Mouse (Mus musculus): ENCODE results near the gene Vcl. TPM values are rescaled to one million over a fixed set of nuclear protein-coding genes. Genes with fewer than 3 reads are reported as not detected.

Gene Vcl
- polyA plus RNA-seq, 1 experiment from 2014 or later, result 42.4 TPM

DNA sequence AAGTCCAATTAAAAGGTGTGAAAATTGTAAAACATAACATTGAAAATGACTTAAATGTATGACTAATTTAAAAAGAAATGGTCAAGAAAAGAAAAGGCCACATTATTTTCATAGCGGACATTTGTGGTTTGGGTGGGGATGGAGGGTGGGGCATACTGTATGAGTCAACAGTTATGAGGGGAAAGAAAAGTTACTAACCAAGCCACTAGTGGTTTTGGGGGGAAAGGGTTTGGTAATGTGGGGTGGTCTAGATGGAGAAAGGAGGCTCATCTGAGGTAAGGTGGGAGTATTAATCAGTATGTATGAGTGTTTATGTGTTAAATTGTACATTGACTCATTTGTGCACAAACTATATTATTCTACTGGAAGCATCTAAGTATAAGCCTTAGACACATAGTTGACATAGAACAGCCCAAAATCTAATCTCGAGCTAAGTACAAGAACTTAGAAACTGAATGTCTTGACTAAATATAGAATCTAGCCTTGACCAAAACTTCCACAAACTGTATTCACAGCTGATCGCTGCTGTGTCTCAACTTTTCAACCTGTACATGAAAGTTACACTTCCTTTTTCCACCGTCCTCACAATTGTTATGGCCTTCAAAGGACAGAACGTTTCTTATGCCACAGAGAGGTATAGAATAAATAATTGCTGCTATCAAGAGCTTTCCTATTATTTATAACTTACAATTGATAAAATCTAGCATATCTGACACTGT, 5.0 kb upstream of the Vcl start:
- 88% methylated on average over 5 of the region's 5 CpGs for WGBS
- Histone ChIP-seq H3K36me3 (no peaks in the 10 kb centered on the region), H3K9me3 (replicated peaks) (no peaks in the 10 kb centered on the region), H3K4me3 (no peak overlapping the region), H3K4me1 (peaks cover 3% of the 10 kb centered on the region; the same call in 1 of the 2 replicates), H3K27ac (no peak overlapping the region), H3K27me3 (ENCODE audit: low read depth, poor library complexity, severe bottlenecking) (no peaks in the 10 kb centered on the region)
- no peak for DNase-seq (ENCODE audit: low spot score)

DNA sequence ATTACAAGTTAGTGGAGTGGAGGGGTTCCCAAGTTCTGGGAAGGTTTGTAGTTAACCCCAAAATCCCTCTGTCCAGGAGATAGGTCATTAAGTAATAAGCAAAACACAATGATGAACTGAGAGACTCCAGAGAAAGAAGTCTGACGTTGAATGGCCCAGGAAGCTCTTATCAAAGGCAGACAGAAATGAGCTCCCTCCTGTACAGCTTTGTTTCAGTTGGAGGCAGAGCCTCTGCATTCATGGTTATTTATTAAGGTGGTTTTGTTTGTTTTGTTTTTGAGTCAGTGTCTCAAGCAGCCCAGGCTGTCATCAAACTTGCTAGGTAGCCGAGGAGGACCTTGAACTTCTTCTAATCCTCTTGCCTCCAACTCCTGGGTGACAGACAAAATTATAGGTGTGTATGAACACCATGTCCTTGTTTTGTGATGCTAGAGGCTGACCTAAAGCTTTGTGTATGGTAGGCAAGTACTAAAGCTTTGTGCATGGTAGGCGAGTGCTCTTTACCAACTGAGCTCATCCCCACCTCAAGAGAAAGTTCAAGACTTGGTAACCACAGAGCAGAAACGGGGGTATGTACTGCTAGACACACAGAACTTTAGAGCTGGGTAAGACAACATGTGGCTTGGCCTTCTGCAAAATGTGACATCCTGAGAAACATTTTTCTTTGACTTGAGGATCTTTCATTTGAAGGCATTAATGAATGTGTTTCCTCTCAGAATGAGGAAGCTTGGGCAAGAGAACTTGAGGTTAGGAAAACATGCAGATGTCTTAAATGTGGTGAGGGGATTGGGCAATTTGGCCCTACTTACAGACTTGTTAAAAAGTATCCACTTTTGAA, 1.5 kb upstream of the Vcl start:
- Histone ChIP-seq H3K4me3 (no peak overlapping the region), H3K4me1 (peaks cover 27% of the 10 kb centered on the region), H3K36me3 (no peaks in the 10 kb centered on the region), H3K27ac (no peak overlapping the region), H3K9me3 (replicated peaks) (no peaks in the 10 kb centered on the region), H3K27me3 (ENCODE audit: low read depth, poor library complexity, severe bottlenecking) (no peaks in the 10 kb centered on the region)
- no peak for DNase-seq (ENCODE audit: low spot score)
- 84% methylated on average over 4 of the region's 4 CpGs for WGBS

DNA sequence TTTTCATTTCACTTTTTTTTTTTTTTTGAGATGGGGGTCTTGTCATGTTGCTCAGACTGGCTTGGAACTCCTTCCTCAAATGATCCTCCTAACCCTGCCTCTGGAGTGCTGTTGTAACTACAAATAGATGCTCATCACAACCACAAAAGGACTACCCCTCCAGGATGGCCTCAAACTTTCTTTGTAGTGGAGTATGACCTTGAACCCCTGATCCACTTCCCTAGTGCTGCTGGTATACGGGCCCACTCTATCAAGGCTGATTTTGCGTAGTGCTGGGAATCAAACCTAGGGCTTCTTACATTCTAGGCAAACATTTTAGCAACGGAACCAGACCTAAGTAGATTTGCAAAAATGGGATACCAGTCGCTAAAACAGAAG, 901 bp upstream of the Vcl start:
- H3K27ac ChIP-seq, result peak overlapping the region; percentile 94
- DNase-seq (ENCODE audit: low spot score), result no peak
- H3K4me3 ChIP-seq, result peak overlapping the region; percentile 91
- H3K4me1 ChIP-seq, result peaks cover 31% of the 10 kb centered on the region
- no peaks in the 10 kb centered on the region for H3K9me3 ChIP-seq (replicated peaks)
- H3K27me3 ChIP-seq (ENCODE audit: low read depth, poor library complexity, severe bottlenecking), result no peaks in the 10 kb centered on the region
- WGBS, result 15% methylated on average over 4 of the region's 4 CpGs
- no peaks in the 10 kb centered on the region for H3K36me3 ChIP-seq

DNA sequence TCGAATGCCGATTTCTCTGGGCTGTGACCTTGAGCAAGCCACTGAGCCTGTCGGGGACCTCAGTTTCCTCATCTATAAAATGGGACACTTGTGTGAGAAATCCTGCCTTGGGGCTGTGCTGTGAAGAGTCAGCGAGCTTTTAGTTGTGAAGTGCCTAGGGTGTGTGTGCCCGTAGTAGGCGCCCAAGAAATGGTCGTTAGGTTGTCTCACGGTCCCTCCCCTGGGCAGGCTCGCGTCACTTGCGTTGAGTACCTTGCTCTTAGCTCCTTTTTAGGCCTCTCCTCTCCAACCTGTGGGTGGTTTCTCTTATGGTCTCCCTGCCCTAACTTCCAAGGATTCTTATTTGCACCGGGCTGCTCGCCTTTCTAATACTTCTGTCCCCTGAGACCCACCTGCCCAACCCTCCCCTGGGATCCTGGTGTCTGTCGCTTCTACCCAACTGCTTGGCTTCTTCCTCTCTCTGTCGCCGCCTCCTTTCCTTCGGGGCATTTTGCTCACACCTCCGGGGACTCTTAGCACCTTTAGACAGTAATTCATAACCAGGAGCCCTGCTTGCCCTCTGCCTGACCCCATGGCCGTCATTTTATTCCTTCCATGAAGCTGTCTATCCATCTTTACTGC, 726 bp downstream of the Vcl start:
- peaks cover 31% of the 10 kb centered on the region for H3K4me1 ChIP-seq
- H3K27me3 ChIP-seq (ENCODE audit: low read depth, poor library complexity, severe bottlenecking), result no peaks in the 10 kb centered on the region
- DNase-seq (ENCODE audit: low spot score), result no peak
- H3K36me3 ChIP-seq, result no peaks in the 10 kb centered on the region
- no peaks in the 10 kb centered on the region for H3K9me3 ChIP-seq (replicated peaks)
- 0% methylated on average over 19 of the region's 19 CpGs for WGBS
- peak overlapping the region; percentile 91 for H3K4me3 ChIP-seq
- peak overlapping the region; percentile 94 for H3K27ac ChIP-seq

DNA sequence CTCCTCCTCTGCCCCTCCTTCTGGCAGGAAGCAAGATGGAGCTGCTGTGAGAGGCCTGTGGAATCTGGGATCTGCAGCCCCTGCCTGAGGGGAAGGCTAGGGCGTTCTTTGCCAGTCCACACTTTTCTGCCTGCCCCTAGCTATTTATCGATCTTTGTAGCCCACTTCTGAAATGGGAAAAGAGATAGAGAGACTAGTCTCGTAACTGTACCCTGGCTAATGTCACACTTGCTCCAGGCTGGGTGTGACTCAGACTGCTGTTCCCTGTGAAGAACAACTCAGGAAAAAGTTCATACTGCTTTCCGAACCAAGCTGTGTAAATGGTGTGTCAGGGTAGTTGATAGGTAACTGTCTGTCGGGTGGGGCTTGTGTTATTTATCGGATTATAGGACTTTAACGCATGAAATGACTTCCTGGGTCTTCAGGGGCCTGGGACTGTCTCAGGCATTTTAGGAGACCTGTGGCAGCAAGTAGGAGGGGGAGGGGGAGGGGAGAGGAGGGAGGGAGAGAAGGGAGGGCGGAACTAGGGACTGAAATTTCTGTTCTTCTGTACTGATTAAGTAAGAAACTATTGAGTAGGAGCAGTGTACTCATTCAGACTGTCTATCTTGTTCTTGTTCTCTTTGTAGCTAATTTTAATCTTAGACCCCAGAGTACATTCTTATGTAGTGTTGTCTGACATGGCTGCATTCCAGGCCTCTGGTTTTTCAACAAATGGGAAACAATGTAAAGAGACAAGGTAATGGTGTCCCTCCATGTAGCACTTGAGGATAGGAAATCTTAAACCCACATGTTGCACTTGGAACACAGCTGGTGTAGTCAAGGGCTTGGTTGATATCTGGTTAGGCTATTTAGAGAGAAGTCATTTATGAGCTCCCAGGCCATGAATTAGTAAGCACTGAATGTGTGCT, 1.5 kb downstream of the Vcl start:
- Histone ChIP-seq H3K27ac (peak overlapping the region; percentile 94), H3K4me1 (peaks cover 31% of the 10 kb centered on the region), H3K36me3 (no peaks in the 10 kb centered on the region), H3K4me3 (peak overlapping the region; percentile 91), H3K27me3 (ENCODE audit: low read depth, poor library complexity, severe bottlenecking) (no peaks in the 10 kb centered on the region), H3K9me3 (replicated peaks) (no peaks in the 10 kb centered on the region)
- peak; percentile 39 for DNase-seq (ENCODE audit: low spot score)
- 30% methylated on average over 8 of the region's 8 CpGs for WGBS

DNA sequence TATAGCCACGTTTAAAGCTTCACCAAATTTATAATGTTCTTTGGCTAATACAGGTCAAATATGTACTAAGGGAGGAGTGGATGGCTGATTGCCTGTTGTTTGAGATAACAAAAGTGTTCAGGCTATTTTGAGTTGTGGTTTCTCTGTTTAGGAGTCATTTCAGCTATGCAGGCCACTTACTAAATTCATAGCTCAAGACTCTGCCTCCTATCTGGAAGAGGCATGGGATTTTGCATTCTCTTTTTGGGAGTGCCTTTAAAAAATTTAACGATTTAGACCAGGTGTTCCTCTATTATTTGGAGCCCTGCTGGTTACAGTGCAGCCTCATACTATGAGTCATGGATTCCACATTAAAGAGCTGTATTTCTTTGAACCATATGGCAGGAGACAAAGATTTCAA, 9.2 kb downstream of the Vcl start:
- no peaks in the 10 kb centered on the region for H3K4me1 ChIP-seq
- no peak overlapping the region for H3K4me3 ChIP-seq
- H3K36me3 ChIP-seq, result no peaks in the 10 kb centered on the region
- WGBS, result 75% methylated on average over 2 of the region's 2 CpGs
- no peak for DNase-seq (ENCODE audit: low spot score)
- no peaks in the 10 kb centered on the region for H3K27me3 ChIP-seq (ENCODE audit: low read depth, poor library complexity, severe bottlenecking)
- no peak overlapping the region for H3K27ac ChIP-seq
- H3K9me3 ChIP-seq (replicated peaks), result no peaks in the 10 kb centered on the region

DNA sequence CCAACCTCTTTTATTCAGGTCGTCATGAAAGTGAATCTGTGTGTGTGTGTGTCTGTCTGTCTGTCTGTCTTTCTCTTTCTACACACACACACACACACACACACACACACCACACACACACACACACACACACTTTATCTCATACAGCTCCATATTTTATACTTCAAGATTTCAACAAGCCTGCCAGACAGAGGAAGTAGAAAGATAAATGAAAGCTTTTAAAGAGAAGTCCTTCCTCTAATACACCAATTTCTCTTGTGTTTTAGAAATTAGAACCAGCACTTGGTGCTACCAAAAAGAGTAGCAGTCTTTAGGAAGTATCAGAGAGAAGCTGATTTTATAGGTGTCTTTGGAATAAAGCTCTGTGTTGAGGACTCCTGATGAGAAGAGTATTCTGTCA, 9.7 kb downstream of the Vcl start:
- H3K4me1 ChIP-seq, result no peaks in the 10 kb centered on the region
- H3K36me3 ChIP-seq, result no peaks in the 10 kb centered on the region
- no peaks in the 10 kb centered on the region for H3K9me3 ChIP-seq (replicated peaks)
- no peaks in the 10 kb centered on the region for H3K27me3 ChIP-seq (ENCODE audit: low read depth, poor library complexity, severe bottlenecking)
- DNase-seq (ENCODE audit: low spot score), result no peak
- WGBS, result 86% methylated on average over 1 of the region's 1 CpGs
- H3K4me3 ChIP-seq, result no peak overlapping the region
- H3K27ac ChIP-seq, result no peak overlapping the region

DNA sequence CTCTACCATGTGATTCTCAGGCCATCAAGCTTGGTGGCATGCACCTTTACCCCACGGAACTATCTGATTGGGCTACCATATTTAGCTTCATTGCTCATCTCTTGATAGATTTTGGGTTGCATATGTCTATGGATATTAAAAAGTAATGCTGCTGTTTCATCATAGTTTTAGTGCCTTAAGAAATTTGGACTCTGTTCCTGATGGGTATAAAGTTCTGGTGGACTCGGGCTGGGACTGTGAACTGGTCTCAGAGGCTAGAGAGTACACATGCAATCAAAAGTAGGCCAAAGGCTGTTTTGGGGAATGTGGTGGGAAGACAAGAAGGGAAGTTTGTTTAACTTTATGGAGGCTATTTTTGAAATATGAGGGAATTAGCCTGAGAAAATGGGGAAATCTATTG, 16.1 kb downstream of the Vcl start:
- no peaks in the 10 kb centered on the region for H3K36me3 ChIP-seq
- no peaks in the 10 kb centered on the region for H3K27me3 ChIP-seq (ENCODE audit: low read depth, poor library complexity, severe bottlenecking)
- no peaks in the 10 kb centered on the region for H3K9me3 ChIP-seq (replicated peaks)
- no peak overlapping the region for H3K4me3 ChIP-seq
- no peak for DNase-seq (ENCODE audit: low spot score)
- H3K27ac ChIP-seq, result no peak overlapping the region
- 96% methylated on average over 2 of the region's 2 CpGs for WGBS
- H3K4me1 ChIP-seq, result no peaks in the 10 kb centered on the region

DNA sequence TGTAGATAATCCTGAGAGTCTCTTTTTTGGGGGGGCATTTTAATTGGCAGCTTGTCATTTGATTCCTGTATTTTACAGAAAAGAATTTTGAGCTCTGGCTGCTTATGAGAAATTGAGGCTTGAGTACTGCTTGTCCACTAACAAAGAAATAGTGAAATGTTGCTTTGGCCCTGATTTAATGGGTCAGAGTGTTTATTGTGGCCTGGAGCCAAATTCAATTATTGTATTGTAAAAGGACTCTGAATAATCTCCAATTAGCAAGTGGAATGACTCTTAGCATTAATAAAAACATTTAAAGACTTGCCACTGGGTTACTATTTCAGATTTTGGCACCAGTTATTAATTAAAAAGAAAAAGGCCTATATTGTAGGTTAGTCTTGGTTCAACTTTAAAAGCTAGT, 26.8 kb downstream of the Vcl start:
- Histone ChIP-seq H3K27me3 (ENCODE audit: low read depth, poor library complexity, severe bottlenecking) (no peaks in the 10 kb centered on the region), H3K27ac (no peak overlapping the region), H3K4me1 (peaks cover 7% of the 10 kb centered on the region; the same call in 1 of the 2 replicates), H3K36me3 (peaks cover 5% of the 10 kb centered on the region; the same call in 1 of the 2 replicates), H3K4me3 (no peak overlapping the region), H3K9me3 (replicated peaks) (no peaks in the 10 kb centered on the region)
- DNase-seq (ENCODE audit: low spot score), result no peak

DNA sequence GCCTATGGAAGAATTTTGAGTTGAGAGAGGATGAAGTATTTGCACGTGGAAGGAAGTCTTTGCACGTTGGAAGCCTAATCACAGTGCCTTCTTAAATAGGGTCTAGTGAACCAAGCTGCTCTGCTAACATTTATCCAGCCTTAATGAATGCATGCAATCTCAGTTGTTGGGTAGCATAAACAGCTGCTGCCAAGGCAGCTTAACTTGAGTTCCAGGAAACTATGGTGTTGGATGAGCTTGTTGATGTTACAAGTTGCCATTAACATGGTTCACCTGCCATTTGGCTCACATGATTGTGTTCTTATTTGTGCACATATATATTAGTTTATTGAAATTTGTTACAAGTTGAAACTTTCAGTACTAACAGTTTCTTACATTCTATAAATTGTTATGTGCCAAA, 29.8 kb downstream of the Vcl start:
- no peaks in the 10 kb centered on the region for H3K9me3 ChIP-seq (replicated peaks)
- 72% methylated on average over 2 of the region's 2 CpGs for whole genome bisulfite sequencing
- no peak for DNase-seq (ENCODE audit: low spot score)
- peaks cover 4% of the 10 kb centered on the region; the same call in 1 of the 2 replicates for H3K36me3 ChIP-seq
- H3K27ac ChIP-seq, result no peak overlapping the region
- no peaks in the 10 kb centered on the region for H3K27me3 ChIP-seq (ENCODE audit: low read depth, poor library complexity, severe bottlenecking)
- H3K4me3 ChIP-seq, result no peak overlapping the region
- peaks cover 9% of the 10 kb centered on the region; the same call in 1 of the 2 replicates for H3K4me1 ChIP-seq

DNA sequence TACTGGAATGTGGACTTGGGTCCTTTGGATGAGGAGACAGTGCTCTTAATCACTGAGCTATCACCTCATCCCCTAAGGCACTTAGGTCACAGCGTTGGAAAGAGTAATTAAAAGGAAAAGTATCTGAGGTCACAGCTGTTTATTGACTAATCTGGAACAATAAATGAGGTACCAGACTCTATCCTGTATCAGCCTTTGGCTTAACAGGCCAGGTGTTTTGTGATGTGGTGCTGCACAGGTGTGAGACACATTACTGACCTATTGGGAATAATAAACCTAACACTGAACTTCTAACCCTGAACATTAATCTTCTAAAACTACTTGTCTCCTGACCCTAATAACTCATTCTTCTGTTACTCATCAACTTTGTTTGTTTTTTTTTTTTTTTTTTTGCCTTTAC, 33.3 kb downstream of the Vcl start:
- Histone ChIP-seq H3K9me3 (replicated peaks) (no peaks in the 10 kb centered on the region), H3K27ac (no peak overlapping the region), H3K4me1 (peaks cover 4% of the 10 kb centered on the region; the same call in 1 of the 2 replicates), H3K27me3 (ENCODE audit: low read depth, poor library complexity, severe bottlenecking) (no peaks in the 10 kb centered on the region), H3K36me3 (no peaks in the 10 kb centered on the region), H3K4me3 (no peak overlapping the region)
- 38% methylated on average over 1 of the region's 1 CpGs for WGBS
- DNase-seq (ENCODE audit: low spot score), result no peak

DNA sequence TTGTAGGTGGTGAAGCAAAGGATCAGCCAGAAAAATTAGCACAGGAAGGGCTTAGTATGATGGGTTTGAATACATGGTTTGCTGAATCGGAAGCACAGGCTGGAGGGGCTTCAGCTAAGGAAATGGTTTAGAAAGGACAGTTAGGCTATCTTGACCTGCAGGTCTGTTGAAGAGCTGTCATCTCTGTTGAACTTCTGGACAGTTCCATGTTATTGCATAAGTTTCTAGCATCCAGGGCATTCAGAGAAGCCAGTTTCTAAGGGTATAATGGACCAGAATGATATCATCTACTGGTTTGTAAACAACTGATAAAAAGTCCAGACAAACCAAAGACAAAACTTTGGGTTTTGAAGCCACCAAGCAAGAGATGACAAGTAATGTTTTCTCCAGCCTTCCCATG, 33.7 kb downstream of the Vcl start:
- Histone ChIP-seq H3K4me3 (no peak overlapping the region), H3K27ac (no peak overlapping the region), H3K4me1 (peaks cover 4% of the 10 kb centered on the region; the same call in 1 of the 2 replicates), H3K36me3 (no peaks in the 10 kb centered on the region), H3K27me3 (ENCODE audit: low read depth, poor library complexity, severe bottlenecking) (no peaks in the 10 kb centered on the region), H3K9me3 (replicated peaks) (no peaks in the 10 kb centered on the region)
- DNase-seq (ENCODE audit: low spot score), result no peak
- 83% methylated on average over 1 of the region's 1 CpGs for WGBS

Data from limb, embryonic 10.5 days (tissue).